Mouse (Mus musculus) embryonic facial prominence, embryonic 12.5 days (tissue): ENCODE data around the gene Etv6. TPM values are rescaled to one million over a fixed set of nuclear protein-coding genes. Genes with fewer than 3 reads are reported as not detected.

Source experiments
- ATAC-seq: fragments of 200-750 bp; cut with Nextera tagmentation; 2 replicates; pipeline ENCODE4 v1.8.0; 2017; ENCODE audit not compliant: insufficient number of reproducible peaks, insufficient read depth, low FRiP score, low TSS enrichment
- H3K27ac ChIP-seq: fragments of 300-500 bp; sonication (generic); 2 replicates; pipeline ENCODE4 v1.5.1; 2016; ENCODE audit warnings: mild to moderate bottlenecking
- H3K27me3 ChIP-seq: fragments of 300-500 bp; sonication (generic); 2 replicates; pipeline ENCODE4 v1.6.1; 2016; ENCODE audit warnings: mild to moderate bottlenecking, moderate library complexity
- H3K36me3 ChIP-seq: fragments of 300-500 bp; sonication (generic); 2 replicates; pipeline ENCODE4 v1.6.1; 2016; ENCODE audit warnings: mild to moderate bottlenecking
- H3K4me1 ChIP-seq: fragments of 300-500 bp; sonication (generic); 2 replicates; pipeline ENCODE4 v1.6.1; 2016
- H3K4me2 ChIP-seq: fragments of 300-500 bp; sonication (generic); replicated peaks from 2 replicates; pipeline ENCODE4 v1.6.1; 2016; ENCODE audit warnings: mild to moderate bottlenecking, moderate library complexity
- H3K4me3 ChIP-seq: fragments of 300-500 bp; sonication (generic); 2 replicates; pipeline ENCODE4 v1.5.1; 2016; ENCODE audit warnings: mild to moderate bottlenecking
- H3K9ac ChIP-seq: fragments of 300-500 bp; sonication (generic); 2 replicates; pipeline ENCODE4 v1.6.1; 2016; ENCODE audit warnings: mild to moderate bottlenecking, moderate library complexity
- H3K9me3 ChIP-seq: fragments of 300-500 bp; sonication (generic); 2 replicates; pipeline ENCODE4 v1.6.1; 2016; ENCODE audit warnings: mild to moderate bottlenecking, moderate library complexity
- WGBS: fragments of 180-500 bp; shearing (Covaris S2); methylation state at CpG from one replicate; pipeline ENCODE4 v1.1.7; 2016; 5-methylcytosine and 5-hydroxymethylcytosine counted together
- polyA plus RNA-seq: library from polyadenylated mRNA; unstranded; fragments of >200 nt; fragmentation: Nextera tagmentation; extraction: Ambion mirVana; gene quantifications from 2 replicates; pipeline ENCODE4 v1.2.1, GENCODE M21; 2016

Gene Etv6
- polyA plus RNA-seq, 1 experiment from 2014 or later, result 15.8 TPM

- 71% methylated on average over 22 of the region's 22 CpGs for WGBS
- Histone ChIP-seq H3K27me3 (no peaks in the 10 kb centered on the region), H3K9ac (no peak overlapping the region), H3K4me1 (peaks cover 36% of the 10 kb centered on the region), H3K4me3 (no peak overlapping the region), H3K4me2 (no peak overlapping the region), H3K9me3 (no peaks in the 10 kb centered on the region), H3K27ac (no peak overlapping the region), H3K36me3 (no peaks in the 10 kb centered on the region)
- ATAC-seq, result no peak
These were observed 112.3 kb downstream of the Etv6 start for GRCm38 (mm10) chr6:134147596-134148442.

- WGBS, result 84% methylated on average over 7 of the region's 7 CpGs
- H3K27ac ChIP-seq, result no peak overlapping the region
- H3K27me3 ChIP-seq, result no peaks in the 10 kb centered on the region
- no peaks in the 10 kb centered on the region for H3K36me3 ChIP-seq
- H3K9ac ChIP-seq, result no peak overlapping the region
- H3K4me1 ChIP-seq, result peaks cover 32% of the 10 kb centered on the region
- no peaks in the 10 kb centered on the region for H3K9me3 ChIP-seq
- H3K4me3 ChIP-seq, result no peak overlapping the region
- ATAC-seq, result no peak
- H3K4me2 ChIP-seq, result no peak overlapping the region
These were observed 113.0 kb downstream of the Etv6 start for GRCm38 (mm10) chr6:134148443-134148942.

- no peaks in the 10 kb centered on the region for H3K27me3 ChIP-seq
- H3K4me3 ChIP-seq, result no peak overlapping the region
- WGBS, result 91% methylated on average over 7 of the region's 7 CpGs
- no peak overlapping the region for H3K9ac ChIP-seq
- H3K4me1 ChIP-seq, result peaks cover 34% of the 10 kb centered on the region
- H3K27ac ChIP-seq, result no peak overlapping the region
- H3K4me2 ChIP-seq, result no peak overlapping the region
- no peaks in the 10 kb centered on the region for H3K36me3 ChIP-seq
- ATAC-seq, result no peak
- no peaks in the 10 kb centered on the region for H3K9me3 ChIP-seq
These were observed 114.1 kb downstream of the Etv6 start for GRCm38 (mm10) chr6:134149606-134150005.

GRCm38 (mm10) chr6:134151022-134151680 is 115.7 kb downstream of the Etv6 start:
- WGBS, result 54% methylated on average over 15 of the region's 15 CpGs
- H3K4me2 ChIP-seq, result no peak overlapping the region
- no peaks in the 10 kb centered on the region for H3K36me3 ChIP-seq
- H3K9ac ChIP-seq, result no peak overlapping the region
- H3K4me1 ChIP-seq, result peaks cover 46% of the 10 kb centered on the region
- H3K27ac ChIP-seq, result no peak overlapping the region
- no peaks in the 10 kb centered on the region for H3K9me3 ChIP-seq
- H3K27me3 ChIP-seq, result no peaks in the 10 kb centered on the region
- H3K4me3 ChIP-seq, result no peak overlapping the region
- no peak for ATAC-seq

- ATAC-seq, result no peak
- WGBS, result 61% methylated on average over 9 of the region's 9 CpGs
- peaks cover 54% of the 10 kb centered on the region for H3K4me1 ChIP-seq
- no peaks in the 10 kb centered on the region for H3K36me3 ChIP-seq
- H3K4me2 ChIP-seq, result no peak overlapping the region
- H3K9ac ChIP-seq, result no peak overlapping the region
- H3K27me3 ChIP-seq, result no peaks in the 10 kb centered on the region
- H3K9me3 ChIP-seq, result no peaks in the 10 kb centered on the region
- H3K4me3 ChIP-seq, result no peak overlapping the region
- H3K27ac ChIP-seq, result peak overlapping the region; percentile 66
These were observed 116.5 kb downstream of the Etv6 start for GRCm38 (mm10) chr6:134151853-134152505.

- peaks cover 60% of the 10 kb centered on the region for H3K4me1 ChIP-seq
These were observed 117.0 kb downstream of the Etv6 start for GRCm38 (mm10) chr6:134152539-134152938.

GRCm38 (mm10) chr6:134154746-134155145 is 119.2 kb downstream of the Etv6 start:
- Histone ChIP-seq H3K9ac (no peak overlapping the region), H3K4me3 (no peak overlapping the region), H3K4me2 (no peak overlapping the region), H3K36me3 (no peaks in the 10 kb centered on the region), H3K9me3 (no peaks in the 10 kb centered on the region), H3K27me3 (no peaks in the 10 kb centered on the region), H3K27ac (0 out of 2 replicates have a peak overlapping the region, but pooled peaks have one; percentile 2), H3K4me1 (peaks cover 53% of the 10 kb centered on the region)
- ATAC-seq, result no peak
- 90% methylated on average over 8 of the region's 8 CpGs for WGBS

More at GRCm38 (mm10) chr6:134152539-134152938, 117.0 kb downstream of the Etv6 start:
- H3K9ac ChIP-seq, result no peak overlapping the region
- 82% methylated on average over 6 of the region's 6 CpGs for WGBS
- H3K4me3 ChIP-seq, result no peak overlapping the region
- H3K36me3 ChIP-seq, result no peaks in the 10 kb centered on the region
- ATAC-seq, result no peak
- H3K9me3 ChIP-seq, result no peaks in the 10 kb centered on the region
- H3K27ac ChIP-seq, result no peak overlapping the region
- H3K27me3 ChIP-seq, result no peaks in the 10 kb centered on the region
- H3K4me2 ChIP-seq, result no peak overlapping the region

GRCm38 (mm10) chr6:134155900-134156623 is 120.6 kb downstream of the Etv6 start:
- Histone ChIP-seq H3K9me3 (no peaks in the 10 kb centered on the region), H3K4me1 (peaks cover 42% of the 10 kb centered on the region), H3K4me3 (no peak overlapping the region), H3K4me2 (no peak overlapping the region), H3K36me3 (no peaks in the 10 kb centered on the region), H3K9ac (no peak overlapping the region), H3K27ac (no peak overlapping the region), H3K27me3 (no peaks in the 10 kb centered on the region)
- no peak for ATAC-seq
- 33% methylated on average over 8 of the region's 8 CpGs for WGBS

- WGBS, result 64% methylated on average over 6 of the region's 6 CpGs
These were observed 122.1 kb downstream of the Etv6 start for GRCm38 (mm10) chr6:134157533-134158115.

GRCm38 (mm10) chr6:134158201-134158600 is 122.7 kb downstream of the Etv6 start:
- no peak overlapping the region for H3K9ac ChIP-seq
- H3K27ac ChIP-seq, result no peak overlapping the region
- 0 out of 2 replicates have a peak, but pooled peaks cover 3% of the 10 kb centered on the region for H3K36me3 ChIP-seq
- 67% methylated on average over 2 of the region's 2 CpGs for whole genome bisulfite sequencing
- no peaks in the 10 kb centered on the region for H3K9me3 ChIP-seq
- H3K4me3 ChIP-seq, result no peak overlapping the region
- no peak for ATAC-seq
- H3K4me1 ChIP-seq, result peaks cover 33% of the 10 kb centered on the region
- no peaks in the 10 kb centered on the region for H3K27me3 ChIP-seq
- no peak overlapping the region for H3K4me2 ChIP-seq

More at GRCm38 (mm10) chr6:134157533-134158115, 122.1 kb downstream of the Etv6 start:
- H3K4me3 ChIP-seq, result no peak overlapping the region
- ATAC-seq, result no peak
- H3K36me3 ChIP-seq, result 0 out of 2 replicates have a peak, but pooled peaks cover 3% of the 10 kb centered on the region
- peaks cover 33% of the 10 kb centered on the region for H3K4me1 ChIP-seq
- no peak overlapping the region for H3K4me2 ChIP-seq
- no peak overlapping the region for H3K9ac ChIP-seq
- H3K9me3 ChIP-seq, result no peaks in the 10 kb centered on the region
- H3K27ac ChIP-seq, result no peak overlapping the region
- no peaks in the 10 kb centered on the region for H3K27me3 ChIP-seq

- Histone ChIP-seq H3K4me1 (peaks cover 27% of the 10 kb centered on the region), H3K4me2 (no peak overlapping the region), H3K9ac (no peak overlapping the region), H3K27ac (no peak overlapping the region), H3K27me3 (no peaks in the 10 kb centered on the region), H3K4me3 (no peak overlapping the region), H3K36me3 (0 out of 2 replicates have a peak, but pooled peaks cover 3% of the 10 kb centered on the region), H3K9me3 (no peaks in the 10 kb centered on the region)
- ATAC-seq, result no peak
- WGBS, result 51% methylated on average over 4 of the region's 4 CpGs
These were observed 124.2 kb downstream of the Etv6 start for GRCm38 (mm10) chr6:134159672-134160071.
